Mouse (Mus musculus): ENCODE results near the gene Atg13.
"Not testable (repeated sequence)": the region's sequence is repeated elsewhere in the genome, so short reads cannot be mapped to it uniquely, and the experiment has no call there.

Atg13 gene

GRCm38 (mm10) chr2:91710272-91711234 is at the start of gene Atg13, which contains the start of gene Harbi1:
TSS of gene Atg13 (minus strand) at chr2:91710576.
TSS of gene Harbi1 (plus strand) at chr2:91710852.
- peak; percentile 91 to 92 for DNase-seq

GRCm38 (mm10) chr2:91749811-91750261 is 39.5 kb upstream of the Atg13 start:
- DNase-seq, result peak; percentile 52 to 56

DNA sequence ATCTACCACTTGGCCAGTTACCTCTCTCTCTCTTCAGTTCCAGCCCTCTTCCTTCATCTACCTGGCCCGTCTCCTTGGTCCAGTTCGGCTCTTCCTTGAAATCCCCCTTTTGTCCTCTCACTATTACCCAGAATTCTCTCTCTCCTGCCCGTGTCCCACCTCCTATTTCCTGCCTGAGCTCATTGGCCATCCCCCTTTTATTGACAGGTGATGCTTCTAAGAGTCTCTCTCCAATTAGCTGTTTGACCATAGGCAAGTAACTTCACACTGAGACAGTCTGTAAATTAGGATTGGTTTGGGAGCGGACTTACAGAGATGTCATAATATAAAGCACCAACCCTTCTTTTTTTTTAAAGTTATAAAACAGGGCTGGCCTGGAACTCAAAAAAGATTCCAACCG is 34.3 kb upstream of the Atg13 start:
- no peak for DNase-seq

GRCm38 (mm10) chr2:91739586-91739985 is 29.2 kb upstream of the Atg13 start:
- no peak for DNase-seq

GRCm38 (mm10) chr2:91735221-91735620 is 24.8 kb upstream of the Atg13 start:
- no peak for DNase-seq

GRCm38 (mm10) chr2:91729971-91730821 is 19.8 kb upstream of the Atg13 start, which contains the start of gene Ambra1:
TSS of gene Ambra1 (plus strand) at chr2:91730134.
- DNase-seq, result peak; percentile 90 to 91

GRCm38 (mm10) chr2:91729571-91729970 is 19.2 kb upstream of the Atg13 start:
- DNase-seq, result no peak

GRCm38 (mm10) chr2:91727011-91727410 is 16.6 kb upstream of the Atg13 start:
- DNase-seq, result no peak

GRCm38 (mm10) chr2:91725476-91725875 is 15.1 kb upstream of the Atg13 start:
- DNase-seq, result not testable (repeated sequence)

DNA sequence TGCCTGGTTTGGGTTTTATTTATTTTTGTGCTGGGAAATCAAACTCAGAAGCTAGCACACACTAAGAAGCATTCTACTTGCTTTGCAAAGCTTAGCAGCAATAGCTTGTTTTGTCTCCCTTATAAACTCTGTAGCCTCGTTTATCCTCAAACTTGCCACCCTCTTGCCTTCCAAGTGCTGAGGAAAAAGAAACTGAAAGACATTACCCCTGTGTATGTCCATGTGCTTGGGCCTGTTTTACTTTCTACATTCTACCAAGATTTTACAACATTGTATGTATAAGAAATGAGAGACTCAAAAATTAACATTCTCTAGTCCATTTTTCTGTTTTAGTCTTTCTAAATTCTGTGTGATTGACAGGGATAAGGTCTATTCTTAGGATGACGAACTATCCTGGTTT is 14.3 kb upstream of the Atg13 start:
- no peak for DNase-seq

- no peak for DNase-seq
These were observed 13.6 kb upstream of the Atg13 start for GRCm38 (mm10) chr2:91723951-91724350.

GRCm38 (mm10) chr2:91723382-91723781 is 13.0 kb upstream of the Atg13 start:
- DNase-seq, result no peak

- peak; percentile 51 to 64 for DNase-seq
These were observed 7.9 kb upstream of the Atg13 start for GRCm38 (mm10) chr2:91718276-91718675.

DNA sequence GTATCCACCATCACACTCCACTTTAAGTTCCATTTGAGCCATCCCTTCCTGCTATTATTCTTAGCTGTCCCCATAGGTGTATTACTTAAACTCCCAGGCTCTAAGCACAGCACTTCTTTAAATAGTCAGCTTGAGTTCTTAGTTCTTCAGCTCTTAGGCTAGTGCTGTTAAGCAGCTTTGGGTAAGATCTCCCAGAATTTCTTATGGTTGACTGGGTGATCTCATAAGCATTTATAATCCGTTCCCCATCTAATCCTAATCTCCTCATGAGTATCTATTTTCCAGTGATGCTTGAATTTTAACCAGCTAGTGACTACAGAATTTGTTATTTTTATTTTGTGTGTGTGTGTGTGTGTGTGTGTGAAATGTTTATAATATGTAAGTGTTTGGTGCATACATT is 4.5 kb upstream of the Atg13 start:
- DNase-seq, result no peak

GRCm38 (mm10) chr2:91711256-91711925 is 1.0 kb upstream of the Atg13 start:
- no peak for DNase-seq

GRCm38 (mm10) chr2:91708361-91708760 is 2.0 kb downstream of the Atg13 start:
- DNase-seq, result no peak

DNA sequence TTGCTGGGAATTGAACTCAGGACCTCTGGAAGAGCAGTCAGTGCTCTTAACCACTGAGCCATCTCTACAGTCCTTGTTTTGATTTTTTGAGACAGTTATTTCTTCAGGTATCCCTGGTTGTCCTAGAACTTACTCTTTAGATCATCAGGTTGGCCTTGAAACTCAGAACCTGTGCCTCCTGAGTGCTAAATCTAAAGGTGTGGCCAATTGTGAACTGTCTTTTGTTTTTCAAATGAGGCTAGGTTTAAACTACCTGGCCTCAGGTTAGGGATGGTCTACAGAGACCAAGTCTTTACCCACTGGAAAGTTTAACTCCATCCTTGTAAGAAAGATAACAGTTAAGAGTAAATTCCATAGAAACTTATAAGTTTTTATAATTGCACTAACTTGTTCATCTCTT is 3.9 kb downstream of the Atg13 start:
- DNase-seq, result no peak

DNA sequence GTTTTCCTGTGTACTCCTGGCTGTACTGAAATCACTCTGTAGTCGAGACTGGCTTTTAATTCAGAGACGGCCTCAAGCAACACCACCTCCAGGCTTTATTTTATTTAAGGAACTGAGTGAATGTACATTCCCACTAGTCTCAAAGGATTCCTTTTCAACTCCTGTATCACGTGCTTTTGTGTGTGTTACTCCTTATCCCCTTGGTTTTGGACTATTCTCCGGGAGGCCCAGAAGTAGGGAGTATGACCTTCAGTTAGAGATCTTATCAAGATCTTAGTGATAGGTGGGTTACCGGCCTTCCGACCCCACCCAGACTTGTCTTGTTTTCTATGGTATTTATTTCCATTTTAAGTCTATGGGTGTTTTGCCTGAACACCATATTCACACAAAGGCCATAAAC is 4.6 kb downstream of the Atg13 start:
- no peak for DNase-seq

- no peak for DNase-seq
These were observed 9.0 kb downstream of the Atg13 start for GRCm38 (mm10) chr2:91701366-91701765.

DNA sequence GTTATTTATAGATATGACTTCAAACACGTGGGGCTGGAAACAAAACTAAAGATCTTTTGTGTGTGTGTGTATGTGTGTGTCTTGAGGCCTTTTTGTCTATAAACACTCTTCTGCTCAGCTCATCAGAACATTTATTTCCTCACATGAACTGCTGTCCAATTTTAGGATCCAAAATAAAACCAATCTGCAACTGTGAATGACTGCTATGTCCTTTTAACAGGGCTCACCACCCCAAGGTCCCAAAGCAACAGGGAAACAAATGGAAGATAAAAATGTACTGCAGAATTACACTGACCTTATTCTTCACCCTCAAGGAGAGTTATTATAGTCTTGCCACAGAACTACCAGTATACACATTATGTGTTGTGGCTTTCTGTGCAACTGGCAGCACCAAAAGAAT is 11.2 kb downstream of the Atg13 start:
- no peak for DNase-seq

DNA sequence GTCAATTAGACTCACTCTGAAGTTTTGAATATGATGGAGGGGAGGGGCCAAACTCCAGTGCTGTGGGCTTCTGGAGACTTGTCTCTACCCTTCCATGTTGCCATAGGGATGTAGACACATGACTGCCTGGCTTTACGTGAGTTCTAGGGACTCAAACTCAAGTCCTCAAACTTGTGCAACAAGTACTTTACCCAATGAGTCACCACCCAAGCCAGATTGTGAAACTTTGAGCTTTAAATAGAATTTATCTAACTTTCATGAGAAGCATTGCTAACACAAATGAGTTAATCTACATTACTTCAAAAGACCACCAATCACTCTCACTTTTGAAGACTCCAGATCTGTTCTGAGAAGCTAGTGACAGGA is 14.2 kb downstream of the Atg13 start:
- no peak for DNase-seq

DNA sequence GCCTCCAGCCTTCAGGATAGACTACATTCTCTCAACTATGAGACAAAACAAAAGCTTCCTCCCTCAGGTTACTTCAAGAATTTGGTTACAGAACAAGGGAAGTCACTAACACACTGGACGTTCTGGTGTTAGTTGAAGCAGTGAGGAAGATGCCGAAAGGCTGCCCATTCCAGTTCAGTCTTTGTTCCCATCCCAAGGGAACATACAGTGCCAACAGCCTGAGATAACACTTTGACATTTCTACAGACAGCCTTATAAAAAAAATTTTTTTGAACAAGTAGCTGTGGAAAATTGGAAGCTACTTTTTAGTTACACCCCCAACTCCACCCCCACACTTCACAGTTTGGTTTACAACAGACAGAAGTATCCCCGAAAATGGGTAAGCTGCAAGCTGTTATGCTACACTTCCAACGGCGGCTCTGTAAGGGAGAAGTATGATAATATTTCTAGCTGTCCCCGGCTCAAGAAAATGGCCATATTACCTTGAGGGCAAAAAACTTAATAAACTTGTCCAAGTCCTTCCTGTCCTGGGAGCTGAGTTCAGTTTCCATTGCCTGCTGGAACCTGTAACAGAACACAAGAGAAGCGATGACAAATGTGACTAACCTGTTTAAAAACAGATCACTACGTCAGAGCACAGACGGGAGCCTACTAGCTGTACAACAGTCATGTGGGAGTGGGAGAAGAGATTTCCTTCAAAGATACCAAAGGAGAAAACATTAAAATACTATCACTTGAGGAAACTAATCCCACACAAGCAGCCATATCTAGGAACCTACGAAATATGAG is 14.7 kb downstream of the Atg13 start:
- DNase-seq, result no peak
